Mouse (Mus musculus): ENCODE measurements at regions not wholly inside any gene's neighbourhood (a gene's known extent, or its start where the extent isn't known, plus 50 kb on each side); places are given as distances from the start of the nearest gene placed in this dataset.

DNA sequence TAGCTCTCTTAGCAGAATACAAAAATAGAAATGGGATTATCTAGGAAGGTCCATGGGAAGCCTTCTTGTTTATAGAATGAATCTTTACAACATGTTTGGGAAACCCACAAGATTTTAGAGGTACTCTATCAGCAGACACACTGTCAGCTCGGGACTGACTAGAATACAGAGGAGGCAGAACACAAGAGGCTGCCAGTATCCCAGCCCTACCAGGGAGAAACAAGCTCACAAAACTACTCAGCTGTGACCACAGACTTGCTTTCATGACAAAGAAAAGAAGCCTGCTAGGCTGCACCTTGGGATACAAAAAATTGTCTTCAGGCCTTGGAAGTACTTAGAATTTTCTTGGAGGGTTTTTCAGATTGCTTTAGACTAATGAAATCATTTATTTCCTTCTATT, 347.2 kb downstream of the Fgf9 start:
- Histone ChIP-seq H3K9me3 (replicated peaks; ENCODE audit: insufficient read depth, low read length) (no peaks in the 10 kb centered on the region), H3K4me3 (ENCODE audit: control insufficient read depth in 1 of 2, insufficient read depth in 1 of 2, low read depth in 2 of 2, low read length in 2 of 2) (no peak overlapping the region), H3K79me2 (ENCODE audit: control insufficient read depth, insufficient read depth, low read length, poor library complexity) (no peaks in the 10 kb centered on the region), H3K27ac (ENCODE audit: control insufficient read depth, low read depth, low read length) (no peak overlapping the region), H3K27me3 (ENCODE audit: control insufficient read depth in 1 of 2, insufficient read depth in 2 of 2, low read length in 2 of 2) (no peaks in the 10 kb centered on the region), H3K36me3 (ENCODE audit: control insufficient read depth in 1 of 2, insufficient read depth in 2 of 2, low read length in 2 of 2) (no peaks in the 10 kb centered on the region), H3K4me1 (ENCODE audit: control insufficient read depth in 1 of 2, insufficient read depth in 2 of 2, low read length in 2 of 2) (no peaks in the 10 kb centered on the region), H3K9ac (ENCODE audit: control insufficient read depth, low read depth, low read length, poor library complexity, severe bottlenecking) (no peak overlapping the region)
- no peak for DNase-seq (ENCODE audit: low read depth, low spot score)
- TF ChIP-seq CTCF (IDR thresholded peaks at IDR 0.05 in 2 of 3, conservative IDR thresholded peaks at IDR 0.05 in 1 of 3; ENCODE audit: control insufficient read depth in 1 of 3, insufficient read depth in 1 of 3, low read depth in 2 of 3, low read length in 3 of 3, poor library complexity in 1 of 3, severe bottlenecking in 1 of 3) (no peak), POLR2AphosphoS5 (IDR thresholded peaks at IDR 0.05; ENCODE audit: borderline replicate concordance, low read depth, low read length) (no peak), SMC3 (IDR thresholded peaks at IDR 0.05; ENCODE audit: low read depth, low read length) (no peak), E2F4 (IDR thresholded peaks at IDR 0.05; ENCODE audit: borderline replicate concordance, low read depth, low read length) (no peak), CHD2 (IDR thresholded peaks at IDR 0.05; ENCODE audit: low read length) (no peak), BHLHE40 (IDR thresholded peaks at IDR 0.05; ENCODE audit: borderline replicate concordance, low read depth, low read length) (no peak), USF1 (IDR thresholded peaks at IDR 0.05; ENCODE audit: low read depth, low read length) (no peak), MEF2A (IDR thresholded peaks at IDR 0.05; ENCODE audit: extremely low read depth, insufficient replicate concordance, low read depth, low read length, poor library complexity, severe bottlenecking) (no peak), UBTF (IDR thresholded peaks at IDR 0.05; ENCODE audit: borderline replicate concordance, insufficient read depth, low read depth, low read length) (no peak), ZNF384 (IDR thresholded peaks at IDR 0.05; ENCODE audit: low read depth, low read length) (no peak)

DNA sequence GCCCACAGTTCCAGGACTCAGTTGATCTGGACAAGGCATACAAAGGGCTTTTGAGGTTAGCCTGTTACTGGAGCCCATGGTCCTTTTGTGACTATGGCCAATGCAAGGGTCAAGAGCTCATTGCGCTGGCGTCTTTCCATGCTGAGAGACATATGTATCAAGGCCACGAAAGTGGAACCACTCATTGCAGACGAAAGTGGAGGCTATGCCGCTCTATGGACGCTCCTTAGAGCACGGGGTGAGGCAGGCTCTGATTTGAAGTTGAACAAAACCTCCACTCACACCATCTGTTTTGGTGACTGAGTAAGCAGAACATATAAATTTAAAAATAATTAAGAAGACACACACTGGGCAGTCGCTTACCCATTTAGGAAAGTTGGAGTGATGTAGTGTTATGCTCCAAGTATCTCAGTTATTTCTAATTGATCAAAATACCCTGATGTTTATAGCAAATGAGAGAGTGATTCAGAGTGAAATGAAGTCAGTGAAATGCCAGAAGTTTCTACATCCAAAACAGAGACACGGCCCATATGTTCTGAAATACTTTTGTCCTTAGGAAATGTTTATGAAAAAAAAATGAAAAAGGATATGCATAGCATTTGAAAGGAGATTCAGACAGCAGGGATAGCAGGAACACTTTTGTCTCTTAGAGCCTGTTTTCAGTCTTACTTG, 321.8 kb downstream of the Fgf9 start:
- Histone ChIP-seq H3K4me1 (ENCODE audit: control insufficient read depth in 1 of 2, insufficient read depth in 2 of 2, low read length in 2 of 2) (no peaks in the 10 kb centered on the region), H3K79me2 (ENCODE audit: control insufficient read depth, insufficient read depth, low read length, poor library complexity) (no peaks in the 10 kb centered on the region), H3K27me3 (ENCODE audit: control insufficient read depth in 1 of 2, insufficient read depth in 2 of 2, low read length in 2 of 2) (no peaks in the 10 kb centered on the region), H3K9ac (ENCODE audit: control insufficient read depth, low read depth, low read length, poor library complexity, severe bottlenecking) (no peak overlapping the region), H3K4me3 (ENCODE audit: control insufficient read depth in 1 of 2, insufficient read depth in 1 of 2, low read depth in 2 of 2, low read length in 2 of 2) (no peak overlapping the region), H3K36me3 (ENCODE audit: control insufficient read depth in 1 of 2, insufficient read depth in 2 of 2, low read length in 2 of 2) (no peaks in the 10 kb centered on the region), H3K9me3 (replicated peaks; ENCODE audit: insufficient read depth, low read length) (no peaks in the 10 kb centered on the region), H3K27ac (ENCODE audit: control insufficient read depth, low read depth, low read length) (no peak overlapping the region)
- TF ChIP-seq USF1 (IDR thresholded peaks at IDR 0.05; ENCODE audit: low read depth, low read length): no peak
- TF ChIP-seq ELF1 (IDR thresholded peaks at IDR 0.05; ENCODE audit: low read depth, low read length): no peak
- TF ChIP-seq HCFC1 (IDR thresholded peaks at IDR 0.05; ENCODE audit: low read depth, low read length): no peak
- TF ChIP-seq TAL1 (IDR thresholded peaks at IDR 0.05; ENCODE audit: low read length): no peak
- no peak for TF ChIP-seq POLR2AphosphoS5 (IDR thresholded peaks at IDR 0.05; ENCODE audit: borderline replicate concordance, low read depth, low read length)
- TF ChIP-seq MAFK (IDR thresholded peaks at IDR 0.05; ENCODE audit: borderline replicate concordance, low read depth, low read length): no peak
- no peak for TF ChIP-seq SIN3A (IDR thresholded peaks at IDR 0.05; ENCODE audit: low read length)
- TF ChIP-seq POLR2AphosphoS2 (IDR thresholded peaks at IDR 0.05; ENCODE audit: low read length): no peak
- TF ChIP-seq GABPA (IDR thresholded peaks at IDR 0.05; ENCODE audit: low read depth, low read length): no peak
- TF ChIP-seq CTCF (IDR thresholded peaks at IDR 0.05 in 2 of 3, conservative IDR thresholded peaks at IDR 0.05 in 1 of 3; ENCODE audit: control insufficient read depth in 1 of 3, insufficient read depth in 1 of 3, low read depth in 2 of 3, low read length in 3 of 3, poor library complexity in 1 of 3, severe bottlenecking in 1 of 3): no peak
- TF ChIP-seq MAZ (IDR thresholded peaks at IDR 0.05; ENCODE audit: low read depth, low read length): no peak
- no peak for TF ChIP-seq ZNF384 (IDR thresholded peaks at IDR 0.05; ENCODE audit: low read depth, low read length)
- DNase-seq (ENCODE audit: low read depth, low spot score): no peak

Data from MEL (cell line).